Mouse (Mus musculus) forebrain, postnatal 0 days (tissue): ENCODE results near the gene Scg5. TPM values are rescaled to one million over a fixed set of nuclear protein-coding genes. Genes with fewer than 3 reads are reported as not detected.

Source experiments
- ATAC-seq: fragments of 200-750 bp; cut with Nextera tagmentation; 2 replicates; pipeline ENCODE4 v1.8.0; 2017; ENCODE audit warnings: mild to moderate bottlenecking, moderate library complexity
- DNase-seq: peaks from one replicate; pipeline ENCODE4 v3.0.0-alpha.2; 2015
- H3K27ac ChIP-seq: fragments of 300-500 bp; sonication (generic); 2 replicates; pipeline ENCODE4 v1.5.1; 2014; ENCODE audit warnings: low read depth, mild to moderate bottlenecking, antibody characterized with exemption, low read length, moderate library complexity, mixed read lengths
- H3K27me3 ChIP-seq: fragments of 300-500 bp; sonication (generic); 2 replicates; pipeline ENCODE4 v1.6.1; 2014; ENCODE audit warnings: mild to moderate bottlenecking, low read length, mixed read lengths; ENCODE audit not compliant: insufficient read depth
- H3K36me3 ChIP-seq: fragments of 300-500 bp; sonication (generic); 2 replicates; pipeline ENCODE4 v1.6.1; 2014; ENCODE audit warnings: mild to moderate bottlenecking, moderate library complexity; ENCODE audit not compliant: insufficient read depth
- H3K4me1 ChIP-seq: fragments of 300-500 bp; sonication (generic); 2 replicates; pipeline ENCODE4 v1.6.1; 2014; ENCODE audit warnings: antibody characterized with exemption; ENCODE audit not compliant: insufficient read depth
- H3K4me2 ChIP-seq: fragments of 300-500 bp; sonication (generic); 2 replicates; pipeline ENCODE4 v1.6.1; 2014; ENCODE audit warnings: low read depth, mild to moderate bottlenecking, moderate library complexity
- H3K4me3 ChIP-seq: fragments of 300-500 bp; sonication (generic); 2 replicates; pipeline ENCODE4 v1.5.1; 2014; ENCODE audit warnings: low read depth, low read length, mixed read lengths
- H3K9ac ChIP-seq: fragments of 300-500 bp; sonication (generic); 2 replicates; pipeline ENCODE4 v1.6.1; 2014; ENCODE audit warnings: mild to moderate bottlenecking
- H3K9me3 ChIP-seq: fragments of 300-500 bp; sonication (generic); 2 replicates; pipeline ENCODE4 v1.6.1; 2016; ENCODE audit warnings: low read length
- CTCF ChIP-seq: sonication (generic); IDR thresholded peaks from 2 replicates; pipeline ENCODE4 v1.5.1; 2016; ENCODE audit warnings: antibody characterized with exemption, control low read depth, low read depth
- WGBS: fragments of 180-500 bp; shearing (Covaris S2); extraction: QIAGEN DNeasy Blood & Tissue Kit; methylation state at CpG from one replicate; pipeline ENCODE4 v1.1.7; 2014; 5-methylcytosine and 5-hydroxymethylcytosine counted together
- polyA plus RNA-seq: library from polyadenylated mRNA; unstranded; fragments of >200 nt; fragmentation: Nextera tagmentation; extraction: Ambion mirVana; gene quantifications from 2 replicates; pipeline ENCODE4 v1.2.1, GENCODE M21; 2015
- total RNA-seq: library from RNA; depleted of rRNA; stranded (reverse); fragments of >200 nt; gene quantifications from 2 replicates; pipeline ENCODE4 v1.2.3, GENCODE M21; 2014

Scg5 gene
- total and polyA plus RNA-seq, 2 experiments from 2014 or later = 254 to 363 TPM

- Histone ChIP-seq H3K4me2 (peak overlapping the region; percentile 94), H3K4me3 (peak overlapping the region; percentile 77), H3K9ac (peak overlapping the region; percentile 59), H3K27me3 (no peaks in the 10 kb centered on the region), H3K9me3 (no peaks in the 10 kb centered on the region), H3K27ac (no peak overlapping the region), H3K36me3 (no peaks in the 10 kb centered on the region), H3K4me1 (no peaks in the 10 kb centered on the region)
- no peak for TF ChIP-seq CTCF
- under 1% methylated on average over 24 of the region's 24 CpGs for WGBS
- DNase-seq (no peak), ATAC-seq (no peak)
Observed at GRCm38 (mm10) chr2:113847678-113848244, 18.8 kb upstream of the Scg5 start.

- Histone ChIP-seq H3K27me3 (no peaks in the 10 kb centered on the region), H3K36me3 (no peaks in the 10 kb centered on the region), H3K9ac (no peak overlapping the region), H3K27ac (no peak overlapping the region), H3K9me3 (no peaks in the 10 kb centered on the region), H3K4me1 (no peaks in the 10 kb centered on the region), H3K4me2 (no peak overlapping the region), H3K4me3 (no peak overlapping the region)
- TF ChIP-seq CTCF = no peak
- no peak for DNase-seq
- no peak for ATAC-seq
- WGBS = 58% methylated on average over 4 of the region's 4 CpGs
Observed at GRCm38 (mm10) chr2:113845081-113845480, 16.2 kb upstream of the Scg5 start.

GRCm38 (mm10) chr2:113841656-113842437 is 12.9 kb upstream of the Scg5 start:
- no peaks in the 10 kb centered on the region for H3K27me3 ChIP-seq
- no peaks in the 10 kb centered on the region for H3K9me3 ChIP-seq
- DNase-seq (no peak), ATAC-seq (no peak)
- no peak overlapping the region for H3K4me2 ChIP-seq
- H3K9ac ChIP-seq = no peak overlapping the region
- WGBS = 89% methylated on average over 4 of the region's 4 CpGs
- H3K27ac ChIP-seq = no peak overlapping the region
- H3K4me1 ChIP-seq = no peaks in the 10 kb centered on the region
- TF ChIP-seq CTCF = no peak
- H3K4me3 ChIP-seq = no peak overlapping the region
- no peaks in the 10 kb centered on the region for H3K36me3 ChIP-seq

GRCm38 (mm10) chr2:113839488-113839887 is 10.6 kb upstream of the Scg5 start:
- WGBS = 73% methylated on average over 4 of the region's 4 CpGs

GRCm38 (mm10) chr2:113835219-113835618 is 6.3 kb upstream of the Scg5 start:
- no peak overlapping the region for H3K9ac ChIP-seq
- DNase-seq (no peak), ATAC-seq (no peak)
- no peaks in the 10 kb centered on the region for H3K4me1 ChIP-seq
- no peaks in the 10 kb centered on the region; the same call in 1 of the 2 replicates for H3K36me3 ChIP-seq
- H3K27me3 ChIP-seq = no peaks in the 10 kb centered on the region
- no peak for TF ChIP-seq CTCF
- H3K27ac ChIP-seq = no peak overlapping the region
- no peak overlapping the region for H3K4me3 ChIP-seq
- H3K9me3 ChIP-seq = no peaks in the 10 kb centered on the region
- 92% methylated on average over 3 of the region's 3 CpGs for WGBS
- H3K4me2 ChIP-seq = no peak overlapping the region

More at GRCm38 (mm10) chr2:113839488-113839887, 10.6 kb upstream of the Scg5 start:
- no peaks in the 10 kb centered on the region for H3K4me1 ChIP-seq
- H3K27me3 ChIP-seq = no peaks in the 10 kb centered on the region
- no peak overlapping the region for H3K27ac ChIP-seq
- ATAC-seq (no peak), DNase-seq (no peak)
- no peak overlapping the region for H3K4me3 ChIP-seq
- H3K4me2 ChIP-seq = no peak overlapping the region
- no peak overlapping the region for H3K9ac ChIP-seq
- H3K9me3 ChIP-seq = no peaks in the 10 kb centered on the region
- no peaks in the 10 kb centered on the region; the same call in 1 of the 2 replicates for H3K36me3 ChIP-seq
- no peak for TF ChIP-seq CTCF

- ATAC-seq (peak; percentile 94), DNase-seq (no peak)
- TF ChIP-seq CTCF = no peak
- 2% methylated on average over 17 of the region's 17 CpGs for WGBS
- H3K27ac ChIP-seq = peak overlapping the region; percentile 97
- peak overlapping the region; percentile 62 for H3K4me2 ChIP-seq
- peaks cover 30% of the 10 kb centered on the region for H3K4me1 ChIP-seq
- H3K36me3 ChIP-seq = peaks cover 5% of the 10 kb centered on the region; the same call in 1 of the 2 replicates
- no peaks in the 10 kb centered on the region for H3K27me3 ChIP-seq
- H3K9ac ChIP-seq = peak overlapping the region; percentile 74
- H3K9me3 ChIP-seq = no peaks in the 10 kb centered on the region
- peak overlapping the region; percentile 48 for H3K4me3 ChIP-seq
Observed at GRCm38 (mm10) chr2:113828086-113828942, 607 bp downstream of the Scg5 start.
